Mouse (Mus musculus) adrenal gland, adult 2 months (tissue): Measurements from ENCODE around the gene Slc25a23. TPM values are rescaled to one million over a fixed set of nuclear protein-coding genes. Genes with fewer than 3 reads are reported as not detected.
A peak's percentile ranks its signal among the peaks of the same experiment; 100 is the strongest.

ENCODE experiments used
- DNase-seq: peaks from one replicate; pipeline ENCODE4 v3.0.0; 2021
- polyA plus RNA-seq: library from polyadenylated mRNA; depleted of rRNA; stranded (reverse); fragments of >200 nt; gene quantifications from 2 replicates; pipeline ENCODE4 v1.2.3, GENCODE M21; 2012; rRNA removed
- total RNA-seq, 2 experiments: library from RNA; stranded (reverse); gene quantifications; 2 replicates each; pipeline ENCODE4 v1.2.3; 2021

Slc25a23 gene
- total and polyA plus RNA-seq, 3 experiments, result 75.8 to 94.5 (median 87.5) TPM

DNA sequence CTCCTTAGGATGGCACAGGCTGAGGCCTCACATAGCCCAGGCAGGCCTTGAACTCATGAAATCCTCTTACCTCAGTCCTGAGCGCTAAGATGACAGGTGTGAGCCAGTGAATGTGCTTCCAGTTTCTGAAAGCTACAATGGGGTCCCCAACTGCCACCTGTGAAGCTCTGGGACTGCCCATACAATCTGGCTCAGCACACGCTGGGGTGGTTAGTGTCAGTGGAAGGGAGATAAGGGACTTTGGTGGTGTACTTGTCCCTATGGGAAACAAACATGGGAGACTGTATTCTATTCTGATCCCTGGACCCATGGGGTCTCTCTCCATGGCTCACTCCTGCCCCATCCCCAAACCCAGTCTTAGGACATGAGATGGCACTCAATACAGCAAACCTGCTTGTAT is 40.0 kb downstream of the Slc25a23 start:
- DNase-seq, result no peak

DNA sequence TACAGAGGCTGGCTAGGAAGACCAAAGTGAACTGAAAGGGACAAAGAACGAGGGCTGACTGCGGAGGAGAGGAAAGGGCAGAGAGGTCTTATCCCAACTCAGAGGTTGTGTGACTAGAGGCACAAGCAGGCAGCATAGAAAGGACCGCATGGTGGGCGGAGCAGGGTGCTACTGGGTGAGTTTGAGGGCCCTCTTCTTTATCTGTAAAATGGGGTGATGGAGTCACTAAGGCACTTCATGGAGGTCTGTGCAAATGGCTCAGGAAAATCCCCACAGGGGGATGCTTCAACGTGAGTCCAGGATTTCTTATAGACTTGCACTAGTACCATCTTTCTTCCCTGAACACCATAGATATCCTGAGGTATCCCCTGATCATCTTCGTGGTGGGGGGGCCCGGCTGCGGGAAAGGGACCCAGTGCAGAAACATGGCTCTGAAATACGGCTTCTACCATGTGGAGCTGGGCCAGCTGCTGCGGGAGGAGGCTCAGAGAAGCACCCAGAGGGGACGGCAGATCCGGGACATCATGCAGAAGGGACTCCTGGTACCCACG is 47.3 kb downstream of the Slc25a23 start:
- DNase-seq, result no peak

- DNase-seq, result peak; percentile 96
These were observed 48.2 kb downstream of the Slc25a23 start, which contains the start of the genes Gtf2f1 and Gm17949 for GRCm38 (mm10) chr17:57011236-57012141. Gene Gtf2f1, minus strand, starts transcription at chr17:57011288. Gene Gm17949, plus strand, starts transcription at chr17:57011469.

GRCm38 (mm10) chr17:57010911-57011235 is 48.8 kb downstream of the Slc25a23 start:
- DNase-seq, result no peak

- no peak for DNase-seq
These were observed 52.3 kb downstream of the Slc25a23 start for GRCm38 (mm10) chr17:57007137-57007905.

GRCm38 (mm10) chr17:57003994-57004393 is 55.7 kb downstream of the Slc25a23 start:
- no peak for DNase-seq

DNA sequence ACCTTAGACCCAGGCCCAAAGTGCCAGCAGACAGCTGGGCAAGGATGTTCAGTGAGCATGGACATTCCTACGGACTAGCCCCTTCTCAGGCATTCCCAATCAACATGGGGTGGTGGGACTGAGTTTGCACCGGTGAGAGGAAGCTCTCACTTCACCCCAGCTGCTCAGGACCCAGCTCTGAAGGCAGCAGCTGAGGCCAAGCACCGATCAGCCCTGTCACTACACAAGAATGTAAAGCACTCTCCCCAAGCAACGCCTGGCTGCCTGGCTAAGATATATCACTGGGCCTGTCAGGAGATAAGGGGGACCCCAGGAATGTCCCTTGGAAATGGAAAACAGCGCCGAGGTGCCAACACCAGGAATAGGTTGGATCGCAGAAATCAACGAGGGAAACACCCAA is 58.4 kb downstream of the Slc25a23 start:
- no peak for DNase-seq

DNA sequence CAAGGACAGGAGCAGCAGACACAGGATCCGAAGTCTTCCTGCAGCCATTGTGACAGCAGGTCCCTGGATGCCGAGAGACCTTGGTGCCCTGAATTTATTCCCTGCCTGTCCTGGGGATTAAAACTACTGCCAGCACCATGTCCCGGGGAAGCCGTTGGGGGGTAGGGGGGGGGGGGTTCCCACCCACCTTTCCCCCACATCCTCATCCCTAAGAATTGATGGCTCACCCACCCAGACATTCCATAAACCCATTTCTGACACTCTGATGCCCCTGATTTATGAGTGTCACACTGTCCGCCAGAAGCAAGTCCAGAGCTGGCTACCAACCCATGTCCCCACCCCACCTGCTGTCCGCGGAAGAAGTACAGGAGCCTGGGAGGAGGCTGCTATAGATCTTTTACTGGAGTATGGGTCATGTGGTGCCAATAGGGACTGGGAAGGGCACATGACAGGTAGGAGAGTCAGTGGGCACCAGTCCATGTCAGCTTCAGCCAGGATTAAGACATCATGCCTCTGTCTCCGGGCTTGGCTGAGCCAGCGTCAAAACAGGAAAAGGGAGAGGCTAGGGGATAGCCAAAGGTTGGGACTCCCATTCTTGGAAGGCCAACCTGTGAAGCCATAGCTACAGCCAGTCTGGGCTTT is 59.6 kb downstream of the Slc25a23 start, which contains the start of gene Pspn:
Gene Pspn (minus strand): TSS at position 51 of the 642 bp plus-strand sequence.
- DNase-seq, result peak; percentile 48

- peak; percentile 77 for DNase-seq
These were observed 60.2 kb downstream of the Slc25a23 start for GRCm38 (mm10) chr17:56999414-56999813.

DNA sequence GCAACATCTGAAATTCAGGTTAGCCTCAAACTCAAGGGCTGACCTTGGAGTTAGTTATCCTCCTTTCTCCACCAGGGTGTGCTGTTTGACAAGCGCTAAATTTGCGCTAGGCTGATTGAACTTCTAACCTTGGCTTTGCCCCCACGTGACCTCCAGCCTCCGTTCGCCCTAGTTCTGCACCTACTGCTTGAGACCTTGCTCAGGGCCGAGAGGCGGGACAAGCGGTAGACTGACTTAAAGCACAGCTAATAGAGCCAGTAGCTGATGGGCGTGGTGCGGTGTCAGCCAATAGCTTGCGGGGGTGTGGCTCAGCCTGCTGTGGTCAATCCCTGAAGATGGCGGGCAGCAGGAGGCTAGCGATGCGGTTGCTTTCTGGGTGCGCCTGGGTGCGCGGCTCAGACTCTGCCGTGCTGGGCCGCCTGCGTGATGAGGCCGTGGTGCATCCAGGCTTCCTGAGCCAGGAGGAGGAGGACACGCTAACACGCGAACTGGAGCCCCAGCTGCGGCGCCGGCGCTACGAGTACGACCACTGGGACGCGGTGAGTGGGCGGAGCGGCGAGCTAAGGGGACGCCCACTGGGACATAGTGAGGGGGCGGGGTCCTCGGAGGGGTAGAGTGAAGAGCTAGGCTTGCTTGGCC is 62.5 kb downstream of the Slc25a23 start, which contains the start of gene Alkbh7:
Gene Alkbh7 (plus strand): TSS at position 311 of the 639 bp plus-strand sequence.
- peak; percentile 98 for DNase-seq

GRCm38 (mm10) chr17:56996506-56996905 is 63.2 kb downstream of the Slc25a23 start:
- peak; percentile 66 for DNase-seq

DNA sequence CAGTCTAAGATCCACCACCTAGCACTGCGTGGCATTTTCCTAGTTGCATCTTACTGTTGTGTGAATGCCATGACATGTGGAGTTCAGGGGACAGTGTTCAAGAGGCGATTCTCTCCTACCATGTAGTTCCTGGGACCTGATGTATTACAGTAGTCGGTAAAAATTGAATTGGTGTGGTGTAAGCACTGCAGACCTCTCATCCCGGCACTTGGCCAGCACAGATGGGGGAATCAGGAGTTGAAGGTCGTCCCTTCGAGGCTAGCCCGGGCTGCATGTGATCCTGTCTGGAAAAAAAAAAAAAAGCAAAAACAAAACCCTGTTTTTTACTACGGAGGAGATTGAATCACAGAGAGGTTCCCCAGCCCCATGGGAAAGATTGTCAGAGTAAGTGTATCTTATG is 64.6 kb downstream of the Slc25a23 start:
- DNase-seq, result peak; percentile 65

Other genes starting within 250 kb of the Slc25a23 start
- 1 to 10 TPM; 5.7 to 7.8 TPM for gene Rfx2, start 228.8 kb downstream of the Slc25a23 start, total RNA-seq
- gene Rfx2, start 228.8 kb downstream of the Slc25a23 start, polyA plus RNA-seq, result 12.3 and 13.4 TPM in 2 replicates
- gene Acsbg2, start 185.4 kb downstream of the Slc25a23 start, total RNA-seq, result under 1 TPM; 0.20 to 0.59 TPM
- gene Acsbg2, start 185.4 kb downstream of the Slc25a23 start, polyA plus RNA-seq, result 0.09 and 0.11 TPM in 2 replicates
- gene 1700061G19Rik, start 184.4 kb downstream of the Slc25a23 start, total RNA-seq, result 1 to 10 TPM; 2.7 to 5.1 TPM
- 0.07 and 0.13 TPM in 2 replicates for gene 1700061G19Rik, start 184.4 kb downstream of the Slc25a23 start, polyA plus RNA-seq
- 10 to 100 TPM; 32.9 to 46.8 TPM for gene Mllt1, start 124.4 kb downstream of the Slc25a23 start, total RNA-seq
- 54.8 and 55.0 TPM in 2 replicates for gene Mllt1, start 124.4 kb downstream of the Slc25a23 start, polyA plus RNA-seq
- gene Acer1, start 77.7 kb downstream of the Slc25a23 start, total RNA-seq, result under 1 TPM in 1 of 2 experiments, not detected in 1; 0.23 TPM
- gene Acer1, start 77.7 kb downstream of the Slc25a23 start, polyA plus RNA-seq, result 0.42 and 0.51 TPM in 2 replicates
- 100 to 1,000 TPM; 118 to 140 TPM for gene Clpp, start 69.6 kb downstream of the Slc25a23 start, total RNA-seq
- gene Clpp, start 69.6 kb downstream of the Slc25a23 start, polyA plus RNA-seq, result 378 and 412 TPM in 2 replicates
- gene Alkbh7, start 62.5 kb downstream of the Slc25a23 start, total RNA-seq, result 10 to 100 TPM; 58.3 to 81.0 TPM
- 182 and 186 TPM in 2 replicates for gene Alkbh7, start 62.5 kb downstream of the Slc25a23 start, polyA plus RNA-seq
- not detected for gene Pspn, start 59.8 kb downstream of the Slc25a23 start, total RNA-seq
- 1.9 TPM in 2 replicates for gene Pspn, start 59.8 kb downstream of the Slc25a23 start, polyA plus RNA-seq
- gene Gtf2f1, start 48.6 kb downstream of the Slc25a23 start, total RNA-seq, result 10 to 100 TPM; 55.8 to 57.3 TPM
- 23.8 and 28.5 TPM in 2 replicates for gene Gtf2f1, start 48.6 kb downstream of the Slc25a23 start, polyA plus RNA-seq
- gene Gm17949, start 48.4 kb downstream of the Slc25a23 start, total RNA-seq, result not detected
- not detected in 2 replicates for gene Gm17949, start 48.4 kb downstream of the Slc25a23 start, polyA plus RNA-seq
- 10 to 100 TPM; 76.9 to 88.8 TPM for gene Khsrp, start 28.3 kb downstream of the Slc25a23 start, total RNA-seq
- gene Khsrp, start 28.3 kb downstream of the Slc25a23 start, polyA plus RNA-seq, result 145 and 160 TPM in 2 replicates
- not detected for gene Slc25a41, start 18.2 kb downstream of the Slc25a23 start, total RNA-seq
- gene Slc25a41, start 18.2 kb downstream of the Slc25a23 start, polyA plus RNA-seq, result 0.18 TPM in 1 of 2 replicates, not detected in the other
- 1 to 10 TPM in 1 of 2 experiments, under 1 TPM in 1; 0.63 to 1.8 TPM for gene Crb3, start 758 bp downstream of the Slc25a23 start, total RNA-seq
- 1.1 and 1.5 TPM in 2 replicates for gene Crb3, start 758 bp downstream of the Slc25a23 start, polyA plus RNA-seq
- 1 to 10 TPM; 1.8 TPM for gene Dennd1c, start 18.7 kb upstream of the Slc25a23 start, total RNA-seq
- 2.8 and 3.3 TPM in 2 replicates for gene Dennd1c, start 18.7 kb upstream of the Slc25a23 start, polyA plus RNA-seq
- 1 to 10 TPM; 5.7 to 7.7 TPM for gene Tubb4a, start 27.9 kb upstream of the Slc25a23 start, total RNA-seq
- gene Tubb4a, start 27.9 kb upstream of the Slc25a23 start, polyA plus RNA-seq, result 3.1 and 3.8 TPM in 2 replicates
- under 1 TPM; 0.45 to 0.72 TPM for gene Tnfsf9, start 45.5 kb upstream of the Slc25a23 start, total RNA-seq
- 1.2 and 1.8 TPM in 2 replicates for gene Tnfsf9, start 45.5 kb upstream of the Slc25a23 start, polyA plus RNA-seq
- gene Cd70, start 89.9 kb upstream of the Slc25a23 start, total RNA-seq, result not detected
- not detected in 2 replicates for gene Cd70, start 89.9 kb upstream of the Slc25a23 start, polyA plus RNA-seq
- under 1 TPM in 1 of 2 experiments, not detected in 1; 0.21 TPM for gene Tnfsf14, start 134.3 kb upstream of the Slc25a23 start, total RNA-seq
- 0.26 and 0.44 TPM in 2 replicates for gene Tnfsf14, start 134.3 kb upstream of the Slc25a23 start, polyA plus RNA-seq
- 1,000 to 10,000 TPM in 1 of 2 experiments, 100 to 1,000 TPM in 1; 382 to 3,178 TPM for gene C3, start 168.3 kb upstream of the Slc25a23 start, total RNA-seq
- 222 and 767 TPM in 2 replicates for gene C3, start 168.3 kb upstream of the Slc25a23 start, polyA plus RNA-seq
- 10 to 100 TPM; 85.1 to 89.5 TPM for gene Gpr108, start 188.6 kb upstream of the Slc25a23 start, total RNA-seq
- gene Gpr108, start 188.6 kb upstream of the Slc25a23 start, polyA plus RNA-seq, result 79.7 and 82.5 TPM in 2 replicates
- 10 to 100 TPM; 44.5 to 51.5 TPM for gene Trip10, start 189.6 kb upstream of the Slc25a23 start, total RNA-seq
- 25.2 and 28.2 TPM in 2 replicates for gene Trip10, start 189.6 kb upstream of the Slc25a23 start, polyA plus RNA-seq
- gene Vav1, start 219.2 kb upstream of the Slc25a23 start, total RNA-seq, result 1 to 10 TPM; 2.0 to 4.3 TPM
- gene Vav1, start 219.2 kb upstream of the Slc25a23 start, polyA plus RNA-seq, result 1.1 and 1.3 TPM in 2 replicates